Mouse (Mus musculus) lung, postnatal 25 days (tissue): ENCODE measurements around the gene Rbbp6.

Experiments
- DNase-seq: peaks from one replicate; pipeline ENCODE4 v3.0.0; 2022; ENCODE audit warnings: low spot score

Gene Rbbp6

DNA sequence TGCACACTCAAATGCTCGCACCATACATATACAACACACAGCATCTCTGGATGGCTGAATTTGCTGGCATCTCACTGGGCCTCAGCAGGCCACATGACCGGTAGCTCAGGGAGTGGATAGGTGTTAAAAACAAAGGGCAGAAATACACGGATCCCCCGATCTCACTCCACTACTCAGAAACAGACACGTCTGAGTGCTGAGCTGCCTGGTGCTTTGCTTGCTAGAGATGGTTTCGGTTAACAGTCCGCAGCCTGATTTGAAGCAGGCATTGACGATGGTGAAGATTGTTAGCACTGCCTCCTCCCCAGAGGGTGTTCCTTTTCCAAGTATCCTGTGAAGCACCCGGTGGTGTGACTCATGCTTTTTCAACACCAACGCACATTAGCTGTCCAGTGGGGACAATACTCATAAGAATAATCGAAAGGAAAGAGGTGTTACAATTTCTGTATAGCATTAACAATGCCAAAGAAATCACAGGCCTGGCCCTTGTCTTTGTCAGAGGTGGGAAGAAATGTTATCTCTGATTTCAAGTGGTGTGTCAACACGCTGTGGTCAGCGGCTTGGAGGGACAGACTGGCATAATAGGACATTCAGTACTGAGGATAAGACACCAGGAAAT is 81.1 kb downstream of the Rbbp6 start:
- peak; percentile 23 for DNase-seq
